Comparison of ENCODE assay signal across 28 mouse cellular contexts in genomic region chr5:27621811-27622210, GRCm38 (mm10).
DNase-seq lines count a peak whose midpoint lies in the region; ATAC-seq lines count a peak whose summit lies in the region.
"Had no signal": no experiment of that assay in that cellular context is flagged by ENCODE, and none has a peak within 500 bp of the region (broad histone marks: within the 10 kb centered on the region; RNA-seq: fewer than 3 reads in every experiment).

No protein-coding gene starts in this region.

- H3K9me3 ChIP-seq in hindbrain, embryonic 15.5 days, result no peaks in the 10 kb centered on the region
- no peaks in the 10 kb centered on the region for H3K9me3 ChIP-seq in hindbrain, embryonic 13.5 days
- H3K9me3 ChIP-seq in limb, embryonic 10.5 days (replicated peaks), result no peaks in the 10 kb centered on the region
- H3K9me3 ChIP-seq: embryonic facial prominence, embryonic 13.5 days; embryonic facial prominence, embryonic 15.5 days; forebrain, embryonic 10.5 days; forebrain, embryonic 12.5 days; G1E had no signal

- peak; percentile 56 for DNase-seq in heart, adult 11 months
- no peak for DNase-seq in heart, postnatal 25 days (ENCODE audit: low spot score)
- peak; percentile 28 for DNase-seq in testis, postnatal 10 days (ENCODE audit: low spot score)
- DNase-seq in testis, postnatal 14 days (ENCODE audit: low spot score), result no peak
- DNase-seq in limb, embryonic 10.5 days (ENCODE audit: low spot score), result peak; percentile 7
- no peak for DNase-seq in lung, postnatal 4 days
- DNase-seq: adrenal gland, adult 8-10 months; adrenal gland, postnatal 14 days; adrenal gland, postnatal 36 days; B cell, adult 2 months; cerebellum, adult 11-12 months; cerebellum, adult 2 months; cerebellum, adult 9-11 months; cerebellum, postnatal 14 days; cerebellum, postnatal 36 days; embryo, embryonic 11 days had no signal

- no peaks in the 10 kb centered on the region for H3K36me3 ChIP-seq in hindbrain, embryonic 15.5 days
- H3K36me3 ChIP-seq in hindbrain, embryonic 13.5 days, result no peaks in the 10 kb centered on the region
- H3K36me3 ChIP-seq in limb, embryonic 10.5 days, result no peaks in the 10 kb centered on the region
- H3K36me3 ChIP-seq: embryonic facial prominence, embryonic 13.5 days; embryonic facial prominence, embryonic 15.5 days; forebrain, embryonic 10.5 days; forebrain, embryonic 12.5 days; G1E had no signal

- intact Hi-C loops in heart, postnatal 25 days (cut with DNase I), result no loop called here

- no peak overlapping the region for H3K9ac ChIP-seq in hindbrain, embryonic 15.5 days
- no peak overlapping the region for H3K9ac ChIP-seq in hindbrain, embryonic 13.5 days
- H3K9ac ChIP-seq: embryonic facial prominence, embryonic 13.5 days; embryonic facial prominence, embryonic 15.5 days; forebrain, embryonic 12.5 days had no signal

- no peaks in the 10 kb centered on the region for H3K4me1 ChIP-seq in hindbrain, embryonic 15.5 days (replicated peaks)
- H3K4me1 ChIP-seq in hindbrain, embryonic 13.5 days (replicated peaks), result 0 out of 2 replicates have a peak, but pooled peaks cover 3% of the 10 kb centered on the region
- no peaks in the 10 kb centered on the region for H3K4me1 ChIP-seq in limb, embryonic 10.5 days
- H3K4me1 ChIP-seq: embryonic facial prominence, embryonic 13.5 days; embryonic facial prominence, embryonic 15.5 days; forebrain, embryonic 10.5 days; forebrain, embryonic 12.5 days had no signal

- peak overlapping the region; percentile 11; the same call in 1 of the 2 replicates for H3K27ac ChIP-seq in hindbrain, embryonic 15.5 days (replicated peaks)
- no peak overlapping the region for H3K27ac ChIP-seq in hindbrain, embryonic 13.5 days
- H3K27ac ChIP-seq in limb, embryonic 10.5 days, result no peak overlapping the region
- H3K27ac ChIP-seq: embryonic facial prominence, embryonic 13.5 days; embryonic facial prominence, embryonic 15.5 days; forebrain, embryonic 10.5 days; forebrain, embryonic 12.5 days had no signal

- no peak for ATAC-seq in hindbrain, embryonic 15.5 days (ENCODE audit: low FRiP score, low read depth)
- ATAC-seq in hindbrain, embryonic 13.5 days (ENCODE audit: low FRiP score), result no peak
- ATAC-seq: activated CD4-positive, CD25-positive, alpha-beta regulatory T cell, adult 4 months; CD4-positive, CD25-positive, alpha-beta regulatory T cell, adult 4 months; forebrain, embryonic 14.5 days; Patski had no signal

- H3K4me2 ChIP-seq in hindbrain, embryonic 15.5 days, result no peak overlapping the region
- no peak overlapping the region for H3K4me2 ChIP-seq in hindbrain, embryonic 13.5 days
- H3K4me2 ChIP-seq: embryonic facial prominence, embryonic 13.5 days; embryonic facial prominence, embryonic 15.5 days; forebrain, embryonic 12.5 days had no signal

- no peak overlapping the region for H3K4me3 ChIP-seq in hindbrain, embryonic 15.5 days
- no peak overlapping the region for H3K4me3 ChIP-seq in hindbrain, embryonic 13.5 days
- H3K4me3 ChIP-seq in limb, embryonic 10.5 days, result no peak overlapping the region
- H3K4me3 ChIP-seq: embryonic facial prominence, embryonic 13.5 days; embryonic facial prominence, embryonic 15.5 days; erythroblast, embryonic 14.5 days; forebrain, embryonic 10.5 days; forebrain, embryonic 12.5 days had no signal

- no peaks in the 10 kb centered on the region for H3K27me3 ChIP-seq in hindbrain, embryonic 15.5 days
- no peaks in the 10 kb centered on the region for H3K27me3 ChIP-seq in hindbrain, embryonic 13.5 days
- no peaks in the 10 kb centered on the region for H3K27me3 ChIP-seq in limb, embryonic 10.5 days (ENCODE audit: low read depth, poor library complexity, severe bottlenecking)
- H3K27me3 ChIP-seq: embryonic facial prominence, embryonic 13.5 days; embryonic facial prominence, embryonic 15.5 days; forebrain, embryonic 12.5 days; Patski had no signal

Comparison
In these comparisons a context has a peak if more than half of its experiments do, and no peak if none do; other contexts are left out.
1. DNase-seq: peak in heart, adult 11 months (single experiment), testis, postnatal 10 days (single experiment) and limb, embryonic 10.5 days (single experiment); none in heart, postnatal 25 days (single experiment), testis, postnatal 14 days (single experiment) and lung, postnatal 4 days (0 of 2).